Mouse (Mus musculus): ENCODE data around the gene Pet100. TPM values are rescaled to one million over a fixed set of nuclear protein-coding genes. Genes with fewer than 3 reads are reported as not detected.

Pet100 gene
- polyA plus RNA-seq, 1 experiment from 2014 or later: 84.5 TPM

GRCm38 (mm10) chr8:3631478-3631875 is 10.1 kb downstream of the Pet100 start:
- Histone ChIP-seq H3K27me3 (ENCODE audit: control insufficient read depth, insufficient read depth, low read length) (no peaks in the 10 kb centered on the region; the same call in 1 of the 2 replicates), H3K4me3 (ENCODE audit: low read length) (peak overlapping the region; percentile 66), H3K36me3 (ENCODE audit: control insufficient read depth, insufficient read depth, low read length) (peaks cover 6% of the 10 kb centered on the region), H3K9ac (ENCODE audit: low read depth, low read length) (peak overlapping the region; percentile 60), H3K4me1 (ENCODE audit: control insufficient read depth, insufficient read depth, low read length) (no peaks in the 10 kb centered on the region), H3K27ac (ENCODE audit: low read depth, low read length) (no peak overlapping the region), H3K9me3 (ENCODE audit: control insufficient read depth, low read length) (no peaks in the 10 kb centered on the region), H3K4me2 (replicated peaks; ENCODE audit: low read depth, low read length) (peak overlapping the region; percentile 75)
- ATAC-seq (ENCODE audit: low FRiP score, low TSS enrichment): 0 out of 2 replicates have a peak, but pooled peaks have one; percentile 14
- 22% methylated on average over 8 of the region's 8 CpGs for WGBS

DNA sequence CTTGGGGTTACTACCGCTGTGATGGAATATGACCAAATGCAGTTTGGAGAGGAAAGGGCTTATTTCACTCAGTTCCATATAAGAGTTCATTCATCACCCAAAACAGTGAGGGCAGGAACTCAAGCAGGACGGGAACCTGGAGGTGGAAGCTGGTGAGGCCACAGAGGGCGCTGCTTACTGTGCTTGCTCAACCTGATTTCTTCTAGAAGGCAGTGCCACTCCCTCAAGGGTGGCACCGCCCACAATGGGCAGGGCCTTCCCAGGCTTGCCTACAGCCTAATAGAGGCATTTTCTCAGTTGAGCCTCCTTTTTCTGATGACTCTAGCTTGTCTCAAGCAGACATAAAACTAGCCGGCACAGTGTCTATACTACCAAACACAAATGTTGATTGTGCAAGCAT is 24.5 kb downstream of the Pet100 start:
- Histone ChIP-seq H3K36me3 (ENCODE audit: control insufficient read depth, insufficient read depth, low read length) (no peaks in the 10 kb centered on the region), H3K9me3 (ENCODE audit: control insufficient read depth, low read length) (no peaks in the 10 kb centered on the region), H3K9ac (ENCODE audit: low read depth, low read length) (no peak overlapping the region), H3K4me1 (ENCODE audit: control insufficient read depth, insufficient read depth, low read length) (0 out of 2 replicates have a peak, but pooled peaks cover 6% of the 10 kb centered on the region), H3K4me2 (replicated peaks; ENCODE audit: low read depth, low read length) (no peak overlapping the region), H3K4me3 (ENCODE audit: low read length) (no peak overlapping the region), H3K27me3 (ENCODE audit: control insufficient read depth, insufficient read depth, low read length) (no peaks in the 10 kb centered on the region), H3K27ac (ENCODE audit: low read depth, low read length) (no peak overlapping the region)
- peak; percentile 24; the same call in 1 of the 2 replicates for ATAC-seq (ENCODE audit: low FRiP score, low TSS enrichment)
- WGBS: 23% methylated on average over 5 of the region's 5 CpGs

GRCm38 (mm10) chr8:3646824-3647531 is 25.6 kb downstream of the Pet100 start:
- H3K27me3 ChIP-seq (ENCODE audit: control insufficient read depth, insufficient read depth, low read length): no peaks in the 10 kb centered on the region
- no peak overlapping the region for H3K4me3 ChIP-seq (ENCODE audit: low read length)
- H3K9me3 ChIP-seq (ENCODE audit: control insufficient read depth, low read length): no peaks in the 10 kb centered on the region
- WGBS: 78% methylated on average over 6 of the region's 6 CpGs
- no peak; the same call in 1 of the 2 replicates for ATAC-seq (ENCODE audit: low FRiP score, low TSS enrichment)
- no peak overlapping the region for H3K4me2 ChIP-seq (replicated peaks; ENCODE audit: low read depth, low read length)
- no peak overlapping the region for H3K9ac ChIP-seq (ENCODE audit: low read depth, low read length)
- 0 out of 2 replicates have a peak, but pooled peaks cover 6% of the 10 kb centered on the region for H3K4me1 ChIP-seq (ENCODE audit: control insufficient read depth, insufficient read depth, low read length)
- no peak overlapping the region for H3K27ac ChIP-seq (ENCODE audit: low read depth, low read length)
- no peaks in the 10 kb centered on the region for H3K36me3 ChIP-seq (ENCODE audit: control insufficient read depth, insufficient read depth, low read length)

DNA sequence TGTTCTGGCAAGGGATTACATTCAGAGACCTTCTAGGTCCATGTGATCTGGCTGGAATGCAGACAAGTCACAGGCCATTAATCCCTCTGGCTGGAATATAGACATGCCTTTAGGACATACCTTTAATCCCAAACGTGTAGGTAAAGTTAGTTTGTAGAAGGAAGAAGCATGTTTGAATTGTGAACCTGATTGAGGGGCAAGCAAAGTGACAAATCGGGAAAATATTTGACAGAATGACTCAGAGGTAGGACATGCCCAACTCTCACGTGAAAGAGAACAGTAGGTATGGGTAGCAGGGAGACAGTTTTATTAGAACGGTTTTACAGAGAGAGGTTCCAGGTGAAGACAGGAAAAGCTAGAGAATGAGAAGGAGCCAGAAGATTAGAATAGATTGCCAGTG is 26.2 kb downstream of the Pet100 start:
- Histone ChIP-seq H3K4me1 (ENCODE audit: control insufficient read depth, insufficient read depth, low read length) (0 out of 2 replicates have a peak, but pooled peaks cover 6% of the 10 kb centered on the region), H3K4me2 (replicated peaks; ENCODE audit: low read depth, low read length) (no peak overlapping the region), H3K27ac (ENCODE audit: low read depth, low read length) (no peak overlapping the region), H3K9me3 (ENCODE audit: control insufficient read depth, low read length) (no peaks in the 10 kb centered on the region), H3K4me3 (ENCODE audit: low read length) (no peak overlapping the region), H3K36me3 (ENCODE audit: control insufficient read depth, insufficient read depth, low read length) (no peaks in the 10 kb centered on the region), H3K27me3 (ENCODE audit: control insufficient read depth, insufficient read depth, low read length) (no peaks in the 10 kb centered on the region), H3K9ac (ENCODE audit: low read depth, low read length) (no peak overlapping the region)
- 65% methylated on average over 4 of the region's 4 CpGs for WGBS
- ATAC-seq (ENCODE audit: low FRiP score, low TSS enrichment): no peak

DNA sequence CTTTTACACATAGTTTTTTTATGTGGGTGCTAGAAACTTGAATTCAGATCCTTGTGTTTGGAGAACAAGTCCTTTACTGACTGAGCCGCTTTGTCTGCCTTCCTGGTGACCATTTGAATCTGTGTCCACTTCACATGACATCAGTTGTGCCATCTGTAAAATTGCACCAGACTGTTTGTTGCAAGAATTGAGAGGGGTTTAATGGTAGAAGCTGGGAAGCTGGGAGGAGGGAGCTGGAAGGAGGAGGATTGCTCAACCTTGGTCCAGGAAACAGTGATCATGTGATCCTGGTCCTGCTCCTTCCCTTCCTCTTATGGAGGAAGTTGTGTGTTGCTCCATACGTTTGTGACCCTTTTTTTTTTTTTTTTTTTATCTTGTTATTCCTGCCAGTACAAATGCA is 26.9 kb downstream of the Pet100 start:
- Histone ChIP-seq H3K9me3 (ENCODE audit: control insufficient read depth, low read length) (no peaks in the 10 kb centered on the region), H3K9ac (ENCODE audit: low read depth, low read length) (no peak overlapping the region), H3K36me3 (ENCODE audit: control insufficient read depth, insufficient read depth, low read length) (no peaks in the 10 kb centered on the region), H3K27ac (ENCODE audit: low read depth, low read length) (no peak overlapping the region), H3K4me1 (ENCODE audit: control insufficient read depth, insufficient read depth, low read length) (0 out of 2 replicates have a peak, but pooled peaks cover 6% of the 10 kb centered on the region), H3K27me3 (ENCODE audit: control insufficient read depth, insufficient read depth, low read length) (no peaks in the 10 kb centered on the region), H3K4me3 (ENCODE audit: low read length) (no peak overlapping the region), H3K4me2 (replicated peaks; ENCODE audit: low read depth, low read length) (no peak overlapping the region)
- ATAC-seq (ENCODE audit: low FRiP score, low TSS enrichment): no peak
- 52% methylated on average over 2 of the region's 2 CpGs for WGBS

DNA sequence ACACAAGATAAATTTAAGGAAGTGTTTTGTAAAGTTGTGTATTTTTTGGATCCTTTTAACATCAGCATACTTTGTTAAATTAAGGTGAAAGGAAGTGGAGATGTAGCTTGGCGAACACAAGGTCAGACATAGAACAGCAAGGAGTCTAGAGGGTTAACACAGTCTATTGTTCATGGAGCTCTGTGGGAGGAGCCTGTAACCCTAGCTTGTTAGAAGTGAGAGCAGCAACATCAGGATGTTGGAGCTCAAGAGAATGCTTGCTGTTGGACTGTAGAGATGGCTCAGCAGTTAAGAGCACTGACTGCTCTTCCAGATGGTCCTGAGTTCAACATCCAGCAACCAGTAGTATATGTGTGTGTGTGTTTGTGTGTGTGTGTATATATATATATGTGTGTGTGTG is 27.6 kb downstream of the Pet100 start:
- H3K36me3 ChIP-seq (ENCODE audit: control insufficient read depth, insufficient read depth, low read length): no peaks in the 10 kb centered on the region
- H3K9me3 ChIP-seq (ENCODE audit: control insufficient read depth, low read length): no peaks in the 10 kb centered on the region
- H3K9ac ChIP-seq (ENCODE audit: low read depth, low read length): no peak overlapping the region
- no peak overlapping the region for H3K27ac ChIP-seq (ENCODE audit: low read depth, low read length)
- H3K4me2 ChIP-seq (replicated peaks; ENCODE audit: low read depth, low read length): no peak overlapping the region
- 0 out of 2 replicates have a peak, but pooled peaks cover 6% of the 10 kb centered on the region for H3K4me1 ChIP-seq (ENCODE audit: control insufficient read depth, insufficient read depth, low read length)
- peak; percentile 72 for ATAC-seq (ENCODE audit: low FRiP score, low TSS enrichment)
- no peak overlapping the region for H3K4me3 ChIP-seq (ENCODE audit: low read length)
- 45% methylated on average over 1 of the region's 1 CpGs for WGBS
- H3K27me3 ChIP-seq (ENCODE audit: control insufficient read depth, insufficient read depth, low read length): no peaks in the 10 kb centered on the region

DNA sequence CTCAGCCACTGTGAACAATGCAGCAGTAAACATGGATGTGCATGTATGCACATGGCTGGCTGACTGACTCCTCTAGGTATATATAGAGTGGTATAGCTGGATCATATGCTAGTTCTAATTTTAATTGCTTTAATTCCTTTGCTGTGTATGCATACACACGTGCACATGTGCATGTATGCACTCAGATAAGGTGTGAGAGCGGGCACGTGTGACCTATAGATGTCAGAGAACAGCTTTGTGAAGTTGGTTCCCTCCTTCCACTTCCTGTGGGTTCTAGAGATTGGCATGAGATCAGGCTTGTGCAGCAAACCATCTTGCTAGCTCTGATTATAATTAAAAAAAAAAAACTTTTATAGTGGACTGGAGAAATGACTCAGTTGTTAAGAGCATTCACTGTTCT is 31.5 kb downstream of the Pet100 start:
- Histone ChIP-seq H3K36me3 (ENCODE audit: control insufficient read depth, insufficient read depth, low read length) (no peaks in the 10 kb centered on the region), H3K9me3 (ENCODE audit: control insufficient read depth, low read length) (no peaks in the 10 kb centered on the region), H3K4me1 (ENCODE audit: control insufficient read depth, insufficient read depth, low read length) (peaks cover 6% of the 10 kb centered on the region; the same call in 1 of the 2 replicates), H3K27ac (ENCODE audit: low read depth, low read length) (no peak overlapping the region), H3K27me3 (ENCODE audit: control insufficient read depth, insufficient read depth, low read length) (no peaks in the 10 kb centered on the region), H3K9ac (ENCODE audit: low read depth, low read length) (no peak overlapping the region), H3K4me2 (replicated peaks; ENCODE audit: low read depth, low read length) (no peak overlapping the region), H3K4me3 (ENCODE audit: low read length) (no peak overlapping the region)
- 70% methylated on average over 3 of the region's 3 CpGs for WGBS
- ATAC-seq (ENCODE audit: low FRiP score, low TSS enrichment): no peak

DNA sequence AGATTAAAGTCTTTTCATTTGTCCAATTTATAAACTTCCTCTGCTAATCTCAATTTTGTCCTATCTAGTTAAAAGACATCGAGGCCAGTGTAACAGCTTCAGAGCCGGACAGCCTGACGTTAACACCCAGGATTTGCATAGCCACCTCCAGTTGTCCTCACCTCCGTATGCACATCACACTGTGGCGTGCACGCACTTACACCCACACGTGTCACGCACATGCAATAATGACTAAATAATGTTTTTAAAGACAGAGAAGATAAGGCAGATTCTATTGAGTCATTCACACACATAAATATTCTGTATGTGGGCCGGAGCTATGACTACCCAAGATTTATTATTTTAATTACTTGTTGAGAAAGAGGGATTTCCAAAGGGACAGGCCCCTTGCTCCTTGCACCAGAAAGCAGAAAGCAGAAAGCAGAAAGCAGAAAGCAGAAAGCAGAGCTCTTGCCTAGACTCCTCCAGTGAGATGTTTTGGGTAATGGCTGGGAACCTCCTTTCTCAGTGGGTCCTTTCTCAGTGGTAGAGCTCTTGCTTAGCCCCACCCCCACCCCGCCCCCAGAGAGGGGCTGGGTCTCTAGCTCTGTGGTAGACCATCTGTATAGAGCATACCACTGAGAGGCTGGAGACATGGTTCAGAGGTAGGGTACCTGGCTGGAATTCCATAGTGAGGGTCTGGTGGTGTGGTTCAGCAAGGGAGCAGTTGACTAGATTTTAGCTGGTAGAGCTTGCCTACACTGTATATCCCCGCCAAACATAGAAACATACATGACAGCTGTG is 33.6 kb downstream of the Pet100 start:
- ATAC-seq (ENCODE audit: low FRiP score, low TSS enrichment): no peak
- Histone ChIP-seq H3K27me3 (ENCODE audit: control insufficient read depth, insufficient read depth, low read length) (no peaks in the 10 kb centered on the region), H3K4me3 (ENCODE audit: low read length) (no peak overlapping the region), H3K4me2 (replicated peaks; ENCODE audit: low read depth, low read length) (no peak overlapping the region), H3K36me3 (ENCODE audit: control insufficient read depth, insufficient read depth, low read length) (no peaks in the 10 kb centered on the region), H3K9ac (ENCODE audit: low read depth, low read length) (no peak overlapping the region), H3K4me1 (ENCODE audit: control insufficient read depth, insufficient read depth, low read length) (peaks cover 6% of the 10 kb centered on the region; the same call in 1 of the 2 replicates), H3K9me3 (ENCODE audit: control insufficient read depth, low read length) (no peaks in the 10 kb centered on the region), H3K27ac (ENCODE audit: low read depth, low read length) (no peak overlapping the region)
- 72% methylated on average over 11 of the region's 11 CpGs for WGBS

GRCm38 (mm10) chr8:3655526-3655925 is 34.2 kb downstream of the Pet100 start, which contains the start of gene Retn:
Retn (plus strand) TSS chr8:3655770.
- 78% methylated on average over 3 of the region's 3 CpGs for WGBS
- no peaks in the 10 kb centered on the region for H3K9me3 ChIP-seq (ENCODE audit: control insufficient read depth, low read length)
- H3K36me3 ChIP-seq (ENCODE audit: control insufficient read depth, insufficient read depth, low read length): no peaks in the 10 kb centered on the region
- no peak within 1 kb of the TSS for H3K27ac ChIP-seq (ENCODE audit: low read depth, low read length)
- H3K4me1 ChIP-seq (ENCODE audit: control insufficient read depth, insufficient read depth, low read length): peaks cover 6% of the 10 kb centered on the region; the same call in 1 of the 2 replicates
- no peak within 1 kb of the TSS for H3K9ac ChIP-seq (ENCODE audit: low read depth, low read length)
- H3K27me3 ChIP-seq (ENCODE audit: control insufficient read depth, insufficient read depth, low read length): no peaks in the 10 kb centered on the region
- H3K4me3 ChIP-seq (ENCODE audit: low read length): no peak within 1 kb of the TSS
- no peak within 1 kb of the TSS for H3K4me2 ChIP-seq (replicated peaks; ENCODE audit: low read depth, low read length)
- no peak for ATAC-seq (ENCODE audit: low FRiP score, low TSS enrichment)

All from kidney, embryonic 14.5 days (tissue).